Mouse (Mus musculus) olfactory bulb, adult 2 months (tissue): ENCODE data around the gene Gm19345. TPM values are rescaled to one million over a fixed set of nuclear protein-coding genes. Genes with fewer than 3 reads are reported as not detected.

Experiments used
- H3K27ac ChIP-seq: fragments of 200-500 bp; 2 replicates; pipeline ENCODE4 v1.5.1; 2012; ENCODE audit warnings: low read depth, low read length; ENCODE audit not compliant: insufficient read depth
- H3K4me1 ChIP-seq: fragments of 200-500 bp; 2 replicates; pipeline ENCODE4 v1.6.1; 2012; ENCODE audit warnings: low read length; ENCODE audit not compliant: control insufficient read depth, insufficient read depth
- H3K4me3 ChIP-seq: fragments of 200-500 bp; 2 replicates; pipeline ENCODE4 v1.5.1; 2012; ENCODE audit warnings: mild to moderate bottlenecking, low read depth, low read length, moderate library complexity; ENCODE audit not compliant: insufficient read depth
- CTCF ChIP-seq: fragments of 200-500 bp; IDR thresholded peaks from 2 replicates; pipeline ENCODE4 v1.5.1; 2012; ENCODE audit warnings: low read depth, mild to moderate bottlenecking, low read length, moderate library complexity; ENCODE audit not compliant: insufficient read depth
- POLR2A ChIP-seq: fragments of 200-500 bp; IDR thresholded peaks from 2 replicates; pipeline ENCODE4 v1.6.1; 2012; ENCODE audit warnings: mild to moderate bottlenecking, low read depth, low read length, moderate library complexity; ENCODE audit not compliant: insufficient read depth
- WGBS: fragments of 180-500 bp; shearing (Covaris S2); methylation state at CpG from one replicate; pipeline ENCODE4 v1.1.7; 2018; 5-methylcytosine and 5-hydroxymethylcytosine counted together
- polyA plus RNA-seq: library from polyadenylated mRNA; stranded (reverse); fragments of >200 nt; gene quantifications from 2 replicates; pipeline ENCODE4 v1.2.4, GENCODE M21; 2012; ENCODE audit warnings: low replicate concordance; ENCODE audit not compliant: missing spikeins, insufficient read depth, insufficient read length

The Gm19345 gene
- polyA plus RNA-seq, 1 experiment: not detected

- Histone ChIP-seq H3K4me3 (peak overlapping the region; percentile 36), H3K4me1 (peaks cover 13% of the 10 kb centered on the region), H3K27ac (no peak overlapping the region)
- TF ChIP-seq CTCF: no peak
- no peak for TF ChIP-seq POLR2A
- 1% methylated on average over 27 of the region's 28 CpGs for WGBS
These were observed 35.5 kb upstream of the Gm19345 start for GRCm38 (mm10) chr7:19816224-19816771.

GRCm38 (mm10) chr7:19817382-19818105 lies 34.3 kb upstream of the Gm19345 start:
- peaks cover 18% of the 10 kb centered on the region for H3K4me1 ChIP-seq
- 23% methylated on average over 15 of the region's 15 CpGs for WGBS
- no peak overlapping the region for H3K27ac ChIP-seq
- TF ChIP-seq POLR2A (no peak), CTCF (no peak)
- no peak overlapping the region for H3K4me3 ChIP-seq

GRCm38 (mm10) chr7:19818440-19818839 lies 33.4 kb upstream of the Gm19345 start:
- Histone ChIP-seq H3K4me1 (peaks cover 18% of the 10 kb centered on the region), H3K27ac (no peak overlapping the region), H3K4me3 (no peak overlapping the region)
- 90% methylated on average over 5 of the region's 5 CpGs for WGBS
- TF ChIP-seq CTCF (no peak), POLR2A (no peak)

- TF ChIP-seq POLR2A (no peak), CTCF (no peak)
- Histone ChIP-seq H3K4me1 (peaks cover 19% of the 10 kb centered on the region), H3K27ac (no peak overlapping the region), H3K4me3 (no peak overlapping the region)
- 94% methylated on average over 7 of the region's 7 CpGs for WGBS
These were observed 32.9 kb upstream of the Gm19345 start for GRCm38 (mm10) chr7:19818875-19819274.

GRCm38 (mm10) chr7:19820347-19821048 lies 31.3 kb upstream of the Gm19345 start:
- TF ChIP-seq CTCF (no peak), POLR2A (no peak)
- Histone ChIP-seq H3K27ac (no peak overlapping the region), H3K4me3 (no peak overlapping the region), H3K4me1 (peaks cover 28% of the 10 kb centered on the region)
- WGBS: 70% methylated on average over 3 of the region's 3 CpGs

GRCm38 (mm10) chr7:19821633-19822032 lies 30.2 kb upstream of the Gm19345 start:
- Histone ChIP-seq H3K4me1 (peaks cover 22% of the 10 kb centered on the region), H3K27ac (no peak overlapping the region), H3K4me3 (no peak overlapping the region)
- 75% methylated on average over 7 of the region's 7 CpGs for WGBS
- TF ChIP-seq CTCF: no peak
- no peak for TF ChIP-seq POLR2A

- Histone ChIP-seq H3K4me1 (peaks cover 19% of the 10 kb centered on the region), H3K4me3 (peak overlapping the region; percentile 17; the same call in 1 of the 2 replicates), H3K27ac (no peak overlapping the region)
- 9% methylated on average over 20 of the region's 20 CpGs for WGBS
- no peak for TF ChIP-seq CTCF
- TF ChIP-seq POLR2A: no peak
These were observed 29.6 kb upstream of the Gm19345 start for GRCm38 (mm10) chr7:19822193-19822592.

GRCm38 (mm10) chr7:19822604-19823058 lies 29.2 kb upstream of the Gm19345 start, which contains the start of gene Bcl3:
Gene Bcl3, minus strand, starts transcription at chr7:19822770.
- H3K27ac ChIP-seq: no peak within 1 kb of the TSS
- no peak for TF ChIP-seq CTCF
- 3% methylated on average over 42 of the region's 42 CpGs for WGBS
- peak within 1 kb of the TSS; percentile 17; the same call in 1 of the 2 replicates for H3K4me3 ChIP-seq
- peaks cover 16% of the 10 kb centered on the region for H3K4me1 ChIP-seq
